Comparison of ENCODE assay signal across 16 mouse cellular contexts in genomic region chr4:89273585-89273984, GRCm38 (mm10). TPM values are rescaled to one million over a fixed set of nuclear protein-coding genes. Genes with fewer than 3 reads are reported as not detected.
DNase-seq lines count a peak whose midpoint lies in the region; ATAC-seq and TF ChIP-seq lines count a peak whose summit lies in the region.
"Had no signal": no experiment of that assay in that cellular context is flagged by ENCODE, and none has a peak within 500 bp of the region (broad histone marks: within the 10 kb centered on the region; RNA-seq: fewer than 3 reads in every experiment).

No protein-coding gene starts in this region.

- no peaks in the 10 kb centered on the region for H3K9me3 ChIP-seq in embryonic facial prominence, embryonic 11.5 days (replicated peaks; ENCODE audit: control insufficient read depth, low read length)
- H3K9me3 ChIP-seq in embryonic facial prominence, embryonic 10.5 days = no peaks in the 10 kb centered on the region
- no peaks in the 10 kb centered on the region for H3K9me3 ChIP-seq in liver, embryonic 11.5 days (ENCODE audit: control insufficient read depth, low read length)
- no peaks in the 10 kb centered on the region for H3K9me3 ChIP-seq in midbrain, embryonic 15.5 days
- H3K9me3 ChIP-seq: stomach, embryonic 15.5 days had no signal

- H3K4me3 ChIP-seq in embryonic facial prominence, embryonic 11.5 days (ENCODE audit: low read depth, low read length) = no peak overlapping the region
- H3K4me3 ChIP-seq in embryonic facial prominence, embryonic 10.5 days = no peak overlapping the region
- no peak overlapping the region for H3K4me3 ChIP-seq in liver, embryonic 11.5 days (ENCODE audit: low read depth, low read length)
- H3K4me3 ChIP-seq in midbrain, embryonic 15.5 days = no peak overlapping the region
- no peak overlapping the region for H3K4me3 ChIP-seq in gastrocnemius, adult 2 months
- H3K4me3 ChIP-seq: erythroblast, embryonic 14.5 days; stomach, embryonic 15.5 days had no signal

- no peak for DNase-seq in embryonic facial prominence, embryonic 11.5 days (ENCODE audit: low spot score)
- DNase-seq in embryonic facial prominence, embryonic 10.5 days (ENCODE audit: low spot score) = no peak
- DNase-seq in liver, embryonic 11.5 days (ENCODE audit: low spot score) = no peak
- no peak for DNase-seq in liver
- DNase-seq in embryo, embryonic 11 days = peak; percentile 43
- DNase-seq in thymus, adult 18-20 months = no peak
- no peak for DNase-seq in gastrocnemius, adult 2 months
- DNase-seq: gastrocnemius, postnatal 10 days; kidney, postnatal 4 days; left cerebral cortex, postnatal 4 days; liver, postnatal 0 days; right cerebral cortex, postnatal 4 days had no signal

- ATAC-seq in embryonic facial prominence, embryonic 11.5 days (replicated peaks; ENCODE audit: insufficient number of reproducible peaks, low FRiP score, low TSS enrichment, low read depth) = 0 out of 2 replicates have a peak, but pooled peaks have one; percentile 41
- 0 out of 2 replicates have a peak, but pooled peaks have one; percentile 18 for ATAC-seq in liver, embryonic 11.5 days (replicated peaks; ENCODE audit: low FRiP score)
- ATAC-seq in midbrain, embryonic 15.5 days (replicated peaks) = peak; percentile 35; the same call in 1 of the 2 replicates
- ATAC-seq: liver, postnatal 0 days had no signal

- H3K36me3 ChIP-seq in embryonic facial prominence, embryonic 11.5 days (replicated peaks; ENCODE audit: control insufficient read depth, insufficient read depth, low read depth, low read length) = no peaks in the 10 kb centered on the region
- H3K36me3 ChIP-seq in embryonic facial prominence, embryonic 10.5 days (replicated peaks) = no peaks in the 10 kb centered on the region
- H3K36me3 ChIP-seq in liver, embryonic 11.5 days (ENCODE audit: control insufficient read depth, insufficient read depth, low read length) = no peaks in the 10 kb centered on the region
- no peaks in the 10 kb centered on the region for H3K36me3 ChIP-seq in midbrain, embryonic 15.5 days (replicated peaks)
- H3K36me3 ChIP-seq: stomach, embryonic 15.5 days had no signal

- no peak for TF ChIP-seq CTCF in gastrocnemius, adult 2 months (IDR thresholded peaks at IDR 0.05)

- no peak overlapping the region for H3K4me2 ChIP-seq in embryonic facial prominence, embryonic 11.5 days (ENCODE audit: low read depth, low read length)
- no peak overlapping the region for H3K4me2 ChIP-seq in liver, embryonic 11.5 days
- no peak overlapping the region for H3K4me2 ChIP-seq in midbrain, embryonic 15.5 days
- H3K4me2 ChIP-seq: heart, embryonic 11.5 days; stomach, embryonic 15.5 days had no signal

- peaks cover 63% of the 10 kb centered on the region for H3K27me3 ChIP-seq in embryonic facial prominence, embryonic 11.5 days (ENCODE audit: control insufficient read depth, insufficient read depth, low read length)
- peaks cover 99% of the 10 kb centered on the region for H3K27me3 ChIP-seq in embryonic facial prominence, embryonic 10.5 days (replicated peaks; ENCODE audit: low read depth, poor library complexity, severe bottlenecking)
- H3K27me3 ChIP-seq in liver, embryonic 11.5 days (replicated peaks; ENCODE audit: control insufficient read depth, insufficient read depth, low read length) = peaks cover 73% of the 10 kb centered on the region
- peaks cover 81% of the 10 kb centered on the region for H3K27me3 ChIP-seq in midbrain, embryonic 15.5 days (replicated peaks)

- under 1% methylated on average over 9 of the region's 9 CpGs for WGBS in embryonic facial prominence, embryonic 11.5 days
- under 1% methylated on average over 9 of the region's 9 CpGs for WGBS in embryonic facial prominence, embryonic 10.5 days
- WGBS in liver, embryonic 11.5 days = 2% methylated on average over 9 of the region's 9 CpGs
- WGBS in midbrain, embryonic 15.5 days = 1% methylated on average over 9 of the region's 9 CpGs

- H3K27ac ChIP-seq in embryonic facial prominence, embryonic 11.5 days (replicated peaks; ENCODE audit: low read depth, low read length) = no peak overlapping the region
- no peak overlapping the region for H3K27ac ChIP-seq in embryonic facial prominence, embryonic 10.5 days (replicated peaks)
- no peak overlapping the region for H3K27ac ChIP-seq in liver, embryonic 11.5 days (ENCODE audit: low read depth, low read length)
- no peak overlapping the region for H3K27ac ChIP-seq in midbrain, embryonic 15.5 days
- no peak overlapping the region for H3K27ac ChIP-seq in gastrocnemius, adult 2 months
- H3K27ac ChIP-seq: stomach, embryonic 15.5 days had no signal

- no peaks in the 10 kb centered on the region for H3K4me1 ChIP-seq in embryonic facial prominence, embryonic 11.5 days (ENCODE audit: control insufficient read depth, insufficient read depth, low read length)
- no peaks in the 10 kb centered on the region for H3K4me1 ChIP-seq in embryonic facial prominence, embryonic 10.5 days
- no peaks in the 10 kb centered on the region for H3K4me1 ChIP-seq in liver, embryonic 11.5 days (replicated peaks; ENCODE audit: control insufficient read depth, insufficient read depth, low read length)
- H3K4me1 ChIP-seq in midbrain, embryonic 15.5 days = no peaks in the 10 kb centered on the region

- no peak overlapping the region for H3K9ac ChIP-seq in embryonic facial prominence, embryonic 11.5 days (replicated peaks; ENCODE audit: low read length)
- no peak overlapping the region for H3K9ac ChIP-seq in liver, embryonic 11.5 days (ENCODE audit: low read depth, low read length)
- H3K9ac ChIP-seq in midbrain, embryonic 15.5 days = no peak overlapping the region
- H3K9ac ChIP-seq: liver, postnatal 0 days; stomach, embryonic 15.5 days had no signal

- intact Hi-C loops in gastrocnemius, adult 2 months (cut with DNase I) = no loop called here

RNA-seq across cellular contexts. Expression of gene Cdkn2a, which starts 20.9 kb away (rescaled TPM):
- not detected in 2 replicates for polyA plus RNA-seq in embryonic facial prominence, embryonic 11.5 days (2014; fragmentation: Nextera tagmentation; extraction: Ambion mirVana)
- not detected in 2 replicates for polyA plus RNA-seq in embryonic facial prominence, embryonic 10.5 days (2016; fragmentation: Nextera tagmentation; extraction: Ambion mirVana)
- not detected in 2 replicates for polyA plus RNA-seq in liver, embryonic 11.5 days (2014; fragmentation: Nextera tagmentation; extraction: Ambion mirVana)
- not detected in 2 replicates for polyA plus RNA-seq in midbrain, embryonic 15.5 days (2015; fragmentation: Nextera tagmentation; extraction: Ambion mirVana)
- not detected for total RNA-seq in gastrocnemius, adult 2 months (2021)
- polyA plus RNA-seq: heart, embryonic 11.5 days; liver, postnatal 0 days; stomach, embryonic 15.5 days had no signal

RNA-seq across cellular contexts. Expression of gene Cdkn2b, which starts 37.3 kb away (rescaled TPM):
- polyA plus RNA-seq in embryonic facial prominence, embryonic 11.5 days (2014; fragmentation: Nextera tagmentation; extraction: Ambion mirVana) = 1.4 and 2.2 TPM in 2 replicates
- polyA plus RNA-seq in embryonic facial prominence, embryonic 10.5 days (2016; fragmentation: Nextera tagmentation; extraction: Ambion mirVana) = 0.88 and 1.2 TPM in 2 replicates
- 0.30 and 0.71 TPM in 2 replicates for polyA plus RNA-seq in liver, embryonic 11.5 days (2014; fragmentation: Nextera tagmentation; extraction: Ambion mirVana)
- 0.71 and 1.1 TPM in 2 replicates for polyA plus RNA-seq in midbrain, embryonic 15.5 days (2015; fragmentation: Nextera tagmentation; extraction: Ambion mirVana)
- under 1 TPM; 0.74 to 0.92 TPM for total RNA-seq in gastrocnemius, adult 2 months (2021)
- polyA plus RNA-seq: erythroblast, embryonic 14.5 days; liver, postnatal 0 days had no signal
